Mouse (Mus musculus) skeletal muscle tissue, adult 2 months (tissue): ENCODE results near the gene Baz2b.
A peak's percentile ranks its signal among the peaks of the same experiment; 100 is the strongest.

ENCODE experiments used
- DNase-seq: peaks from one replicate; pipeline ENCODE4 v3.0.0-alpha.2; 2012; ENCODE audit warnings: low read depth, low spot score

Gene Baz2b

DNA sequence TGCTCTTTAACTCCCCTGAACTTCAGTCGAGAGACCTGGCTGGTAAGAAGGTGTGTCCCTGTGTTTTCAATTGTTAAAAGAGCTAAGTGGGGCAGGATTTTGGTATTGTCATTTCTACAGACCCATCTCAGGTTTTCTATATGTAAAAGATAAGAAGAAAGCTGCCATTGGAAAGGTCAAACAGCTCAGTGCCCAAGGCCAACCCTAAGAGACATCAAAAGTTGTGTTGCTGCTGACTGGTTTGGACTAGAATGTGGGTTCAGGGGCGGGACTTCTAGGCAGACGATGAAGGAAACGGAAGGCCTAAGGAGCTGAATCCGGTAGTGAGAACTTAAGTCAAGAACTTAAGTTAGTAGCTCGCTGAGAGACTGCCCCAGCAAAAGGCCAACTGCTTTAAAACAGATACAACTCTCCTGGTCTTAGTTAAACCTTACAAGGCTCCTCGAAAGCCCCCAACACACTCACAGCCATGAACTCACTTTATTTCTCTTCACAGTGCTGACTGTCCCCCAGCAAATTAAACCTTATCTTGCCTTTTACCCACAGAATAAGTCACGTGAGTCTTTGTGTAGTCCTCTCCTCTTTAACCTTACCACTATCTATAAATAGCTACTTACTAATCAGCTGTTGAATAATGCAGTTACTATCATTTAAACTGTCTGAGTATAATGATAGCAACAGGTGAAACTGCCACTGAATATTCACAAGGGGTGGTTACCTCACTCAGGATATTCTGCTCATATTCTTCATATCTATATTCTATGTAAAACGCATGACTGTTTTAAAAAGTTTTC is 158.8 kb downstream of the Baz2b start:
- no peak for DNase-seq

DNA sequence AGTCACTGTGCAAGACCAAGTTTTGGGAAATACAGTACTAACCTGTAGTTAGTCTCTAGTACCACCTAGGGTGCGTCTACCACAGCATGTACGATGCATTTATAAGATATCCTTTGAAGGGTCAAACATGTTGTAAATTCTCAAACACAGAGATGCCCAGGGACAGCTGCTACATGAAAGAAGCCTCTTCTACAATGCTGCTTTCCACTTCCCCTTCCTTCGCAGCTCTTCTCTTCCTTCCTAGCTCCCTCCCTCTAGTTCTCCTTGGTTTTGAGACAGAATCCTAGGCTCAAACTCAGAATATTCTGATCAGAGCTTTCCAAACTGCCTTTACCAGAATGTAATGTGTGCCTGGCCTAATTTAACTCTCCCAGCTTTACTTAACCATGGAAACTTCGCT is 159.8 kb downstream of the Baz2b start:
- no peak for DNase-seq

- DNase-seq: no peak
These were observed 160.3 kb downstream of the Baz2b start for GRCm38 (mm10) chr2:60049351-60049750.

DNA sequence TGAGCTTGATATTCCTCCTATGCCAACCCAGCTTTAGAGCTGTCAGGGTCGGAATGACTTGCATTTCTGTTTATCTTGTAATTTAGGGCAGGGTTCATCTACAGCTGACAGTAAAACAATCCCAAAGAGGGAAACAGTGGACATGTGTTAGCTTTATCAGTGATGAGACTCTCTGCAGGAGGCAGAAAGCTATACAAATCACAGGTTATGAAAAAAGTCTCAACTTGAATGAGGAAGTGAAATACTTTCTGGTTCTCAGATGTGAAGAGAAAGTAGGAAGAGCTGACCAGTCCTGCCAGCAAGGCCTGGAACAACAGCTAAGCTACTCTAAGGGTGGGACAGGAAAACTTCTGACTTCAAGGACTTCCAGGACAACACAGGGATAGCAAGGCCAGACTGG is 163.6 kb downstream of the Baz2b start:
- peak; percentile 38 for DNase-seq

GRCm38 (mm10) chr2:60044988-60045387 is 164.7 kb downstream of the Baz2b start:
- DNase-seq: no peak

DNA sequence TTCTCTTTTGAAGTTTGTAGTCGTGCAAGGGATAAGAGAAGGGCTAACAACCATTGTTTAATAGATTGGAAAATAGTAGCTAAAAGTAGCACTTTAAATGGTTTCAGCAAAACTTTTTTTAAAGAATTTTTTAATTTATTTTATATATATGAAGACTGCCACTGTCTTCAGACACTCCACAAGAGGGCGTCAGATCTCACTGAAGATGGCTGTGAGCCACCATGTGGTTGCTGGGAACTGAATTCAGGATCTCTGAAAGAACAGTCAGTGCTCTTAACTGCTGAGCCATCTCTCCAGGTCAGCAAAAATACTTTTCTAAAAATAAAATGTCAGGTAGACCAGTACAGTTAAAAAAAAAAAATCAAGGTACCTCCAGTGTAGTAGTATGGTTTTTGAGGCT is 165.1 kb downstream of the Baz2b start:
- DNase-seq: no peak

GRCm38 (mm10) chr2:60042699-60043098 is 166.9 kb downstream of the Baz2b start:
- DNase-seq: no peak

DNA sequence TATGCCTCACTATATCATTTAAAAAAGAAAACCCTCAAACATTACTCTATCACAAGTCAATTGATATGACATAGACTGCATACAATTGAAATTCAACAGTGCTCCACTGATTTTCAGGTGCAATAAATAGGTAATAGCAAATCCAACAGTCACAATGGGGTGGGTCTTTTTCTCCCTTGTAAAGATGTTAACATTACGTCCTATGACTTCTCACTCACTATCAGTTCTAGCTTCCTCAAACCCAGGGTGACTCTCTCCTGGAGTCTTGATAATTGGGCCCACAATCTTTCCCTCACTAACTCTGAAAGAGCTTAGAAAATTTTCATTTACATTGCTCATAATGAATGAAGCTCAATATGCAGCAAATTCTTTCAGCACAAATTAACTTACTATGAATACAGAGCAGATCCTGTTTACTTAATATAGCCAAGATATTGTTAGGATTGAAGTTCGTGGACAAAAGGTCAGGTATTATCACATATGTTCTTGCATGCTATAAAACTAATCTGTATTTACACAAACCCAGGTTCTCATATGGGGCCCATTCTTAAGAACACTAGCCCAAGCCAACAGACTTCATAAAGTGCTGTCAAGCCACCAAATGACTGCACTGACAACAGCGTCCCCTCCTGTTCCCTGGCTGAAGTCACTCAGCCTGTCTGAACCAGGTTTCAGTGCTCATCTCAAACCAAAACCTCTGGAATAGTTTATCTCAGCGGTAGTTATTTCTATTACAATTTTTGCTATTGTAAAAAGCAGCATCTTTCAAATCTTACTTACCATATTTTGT is 168.0 kb downstream of the Baz2b start:
- no peak for DNase-seq

- DNase-seq: no peak
These were observed 169.5 kb downstream of the Baz2b start for GRCm38 (mm10) chr2:60040162-60040561.

- no peak for DNase-seq
These were observed 172.6 kb downstream of the Baz2b start for GRCm38 (mm10) chr2:60037011-60037551.

- no peak for DNase-seq
These were observed 173.3 kb downstream of the Baz2b start for GRCm38 (mm10) chr2:60036361-60036760.

DNA sequence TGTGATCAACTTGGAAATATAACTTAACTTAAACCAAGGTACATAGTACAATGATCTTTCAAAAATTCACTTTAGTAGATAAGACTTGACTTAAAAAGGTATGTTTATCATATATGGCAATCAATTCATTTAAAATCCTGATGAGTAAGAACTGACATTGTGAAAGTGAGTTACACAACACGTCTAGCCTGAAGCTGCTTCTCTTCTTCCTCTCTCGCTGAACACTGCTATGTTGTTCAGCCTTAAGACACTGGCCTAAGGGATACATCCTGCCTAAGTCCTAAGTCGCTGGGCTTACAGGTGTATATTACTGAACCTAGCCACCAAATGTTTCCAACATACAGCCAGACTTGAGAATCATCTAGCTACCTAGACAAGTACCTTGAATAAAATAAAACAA is 178.6 kb downstream of the Baz2b start:
- DNase-seq: no peak

GRCm38 (mm10) chr2:60029020-60029419 is 180.6 kb downstream of the Baz2b start:
- no peak for DNase-seq

DNA sequence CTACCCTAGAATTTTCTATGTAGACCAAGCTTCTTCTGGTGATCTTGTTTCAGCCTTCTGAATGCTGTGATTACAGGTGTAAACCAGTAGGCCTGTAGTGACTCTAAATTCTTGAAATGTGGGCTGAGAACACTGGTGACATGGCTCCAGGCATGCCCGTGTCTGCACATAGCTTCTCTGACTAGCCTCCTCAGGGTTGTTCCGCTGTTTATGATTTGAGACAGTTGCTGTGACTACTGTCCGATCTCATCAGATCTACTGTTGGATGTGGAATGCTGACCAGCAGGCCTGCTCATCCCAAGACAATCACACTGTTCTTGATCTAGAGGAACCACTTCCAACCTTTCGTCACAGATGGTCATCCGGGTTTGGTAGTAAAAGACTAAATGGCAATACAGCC is 182.5 kb downstream of the Baz2b start:
- no peak for DNase-seq

DNA sequence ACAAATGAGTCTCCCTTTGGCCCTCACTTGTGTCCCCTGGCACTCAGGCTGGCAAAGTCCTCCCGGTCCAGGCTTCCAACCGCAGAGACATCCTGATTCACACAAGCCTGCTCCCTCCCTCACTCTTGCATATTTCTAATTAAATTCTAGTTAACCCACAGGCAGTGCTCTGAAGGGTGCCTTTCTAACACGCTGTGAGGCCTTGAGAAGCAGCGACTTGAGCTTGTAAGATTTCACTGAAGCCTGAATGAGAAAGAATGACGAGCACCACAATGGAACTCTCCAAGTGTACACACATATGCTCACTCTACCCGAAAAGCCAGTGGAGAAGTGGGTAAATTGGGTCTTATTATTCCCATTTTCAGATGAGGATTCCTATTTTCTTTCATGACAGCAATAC is 183.1 kb downstream of the Baz2b start:
- no peak for DNase-seq

- no peak for DNase-seq
These were observed 185.9 kb downstream of the Baz2b start for GRCm38 (mm10) chr2:60023777-60024176.

- no peak for DNase-seq
These were observed 188.1 kb downstream of the Baz2b start for GRCm38 (mm10) chr2:60021556-60021955.

- DNase-seq: no peak
These were observed 188.5 kb downstream of the Baz2b start for GRCm38 (mm10) chr2:60021138-60021537.

DNA sequence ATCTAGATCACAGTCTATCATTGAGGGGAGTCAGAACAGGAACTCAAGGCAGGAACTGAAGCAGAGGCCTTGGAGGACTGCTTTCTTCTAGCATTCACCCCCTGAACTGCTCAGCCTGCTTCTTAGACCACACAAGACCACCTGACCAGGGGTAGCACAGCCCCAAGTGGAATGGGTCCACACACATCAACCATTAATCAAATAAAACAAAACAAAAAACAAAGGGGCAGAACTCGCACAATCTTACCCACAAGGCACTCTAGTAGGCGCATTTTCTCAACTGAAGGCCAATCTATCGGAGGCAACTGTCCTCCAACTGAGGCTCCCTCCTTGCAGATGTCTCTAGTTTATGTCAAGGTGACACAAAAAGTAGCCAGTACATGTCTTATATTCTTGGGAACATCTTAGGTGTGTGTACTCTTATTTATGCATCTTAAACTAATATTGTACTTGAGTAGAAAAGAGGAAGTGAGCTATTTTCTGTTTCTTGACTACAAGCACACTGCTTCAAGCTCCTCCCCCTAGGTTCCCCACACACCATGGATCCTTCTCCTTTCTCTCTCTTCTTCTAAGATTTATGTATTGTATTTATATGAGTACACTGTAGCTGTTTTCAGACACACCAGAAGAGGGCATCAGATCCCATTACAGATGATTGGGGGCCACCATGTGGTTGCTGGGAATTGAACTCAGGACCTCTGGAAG is 189.9 kb downstream of the Baz2b start:
- no peak for DNase-seq

GRCm38 (mm10) chr2:60018875-60019501 is 190.7 kb downstream of the Baz2b start:
- no peak for DNase-seq

GRCm38 (mm10) chr2:60011526-60011925 is 198.1 kb downstream of the Baz2b start:
- DNase-seq: no peak

DNA sequence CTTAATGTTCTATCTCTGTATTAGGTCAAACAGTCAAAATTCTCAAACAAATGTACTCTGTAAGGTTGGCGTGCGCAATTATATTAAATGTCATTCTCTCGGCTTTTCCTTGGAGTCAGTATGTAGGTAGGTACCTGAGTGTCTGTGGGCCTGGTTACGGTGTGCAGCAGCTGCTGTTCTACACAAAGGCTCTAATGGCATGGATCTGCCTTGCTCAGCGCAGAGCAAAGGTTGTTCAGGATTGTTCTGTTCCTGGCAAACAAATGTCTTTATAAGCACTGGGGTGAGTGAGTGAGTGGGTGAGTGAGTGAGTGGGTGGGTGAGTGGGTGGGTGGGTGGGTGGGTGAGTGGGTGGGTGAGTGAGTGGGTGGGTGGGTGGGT is 206.0 kb downstream of the Baz2b start:
- DNase-seq: no peak
